Mouse (Mus musculus) liver, adult 2 months (tissue): Measurements from ENCODE around the gene Unc13a.

Experiments used
- CTCF ChIP-seq: fragments of 200-500 bp; IDR thresholded peaks from 2 replicates; pipeline ENCODE4 v1.5.1; 2011; ENCODE audit warnings: low read depth, low read length, control low read depth
- POLR2A ChIP-seq: fragments of 200-500 bp; IDR thresholded peaks from 2 replicates; pipeline ENCODE4 v1.6.1; 2011; ENCODE audit warnings: low read length, control low read depth; ENCODE audit not compliant: insufficient read depth; ENCODE audit errors: extremely low read depth

DNA sequence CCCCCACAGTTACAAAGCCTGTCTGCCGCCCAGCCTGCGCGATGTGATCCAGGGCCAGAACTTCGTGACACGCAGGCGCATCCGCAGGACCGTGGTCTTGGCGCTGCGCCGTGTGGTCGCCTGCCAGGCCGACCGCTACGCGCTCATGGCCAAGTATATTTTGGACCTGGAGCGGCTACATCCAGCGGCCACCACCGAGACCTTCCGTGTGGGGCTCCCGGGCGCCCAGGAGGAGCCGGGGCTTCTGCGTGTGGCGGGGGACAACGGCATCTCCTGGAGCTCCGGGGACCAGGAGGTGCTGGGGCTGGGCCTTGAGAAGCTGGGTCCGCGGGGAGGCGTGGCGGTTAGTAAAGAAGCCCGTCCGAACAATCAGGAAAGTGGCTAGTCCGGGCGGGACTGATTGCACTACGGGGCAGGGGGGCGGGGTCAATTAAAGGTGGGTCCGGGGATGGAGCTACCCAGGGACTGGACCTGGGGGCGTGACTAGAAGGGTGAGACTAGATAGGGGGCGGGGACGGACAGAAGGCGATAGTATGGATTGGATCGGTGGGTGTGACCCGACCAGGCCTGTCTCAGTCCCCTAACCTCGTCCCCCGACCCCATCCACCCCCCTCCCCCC lies 8.1 kb upstream of the Unc13a start:
- TF ChIP-seq POLR2A: no peak
- no peak for TF ChIP-seq CTCF
